Mouse (Mus musculus) large intestine, adult 2 months (tissue): ENCODE data around the gene Ncapd2. TPM values are rescaled to one million over a fixed set of nuclear protein-coding genes. Genes with fewer than 3 reads are reported as not detected.

Experiments used
- DNase-seq: peaks from one replicate; pipeline ENCODE4 v3.0.0-alpha.2; 2012; ENCODE audit warnings: low read depth, low spot score
- WGBS: fragments of 180-500 bp; shearing (Covaris S2); methylation state at CpG from one replicate; pipeline ENCODE4 v1.1.7; 2018; 5-methylcytosine and 5-hydroxymethylcytosine counted together
- polyA plus RNA-seq: library from polyadenylated mRNA; depleted of rRNA; stranded (reverse); fragments of >200 nt; gene quantifications from 2 replicates; pipeline ENCODE4 v1.2.3, GENCODE M21; 2012; rRNA removed

Gene Ncapd2
- polyA plus RNA-seq, 1 experiment: 101 TPM

- no peak for DNase-seq
- 87% methylated on average over 8 of the region's 8 CpGs for WGBS
These were observed 72.1 kb downstream of the Ncapd2 start for GRCm38 (mm10) chr6:125119387-125119786.

Other genes with a start within 250 kb of the Ncapd2 start
- gene Cops7a, start 226.2 kb downstream of the Ncapd2 start, polyA plus RNA-seq: 149 and 151 TPM in 2 replicates
- gene Pianp, start 195.0 kb downstream of the Ncapd2 start, polyA plus RNA-seq: 2.3 and 3.3 TPM in 2 replicates
- gene Zfp384, start 182.6 kb downstream of the Ncapd2 start, polyA plus RNA-seq: 39.5 and 59.5 TPM in 2 replicates
- 42.5 and 43.1 TPM in 2 replicates for gene Ing4, start 151.9 kb downstream of the Ncapd2 start, polyA plus RNA-seq
- 12.5 and 14.6 TPM in 2 replicates for gene Acrbp, start 142.0 kb downstream of the Ncapd2 start, polyA plus RNA-seq
- gene Lpar5, start 123.8 kb downstream of the Ncapd2 start, polyA plus RNA-seq: 55.4 and 127 TPM in 2 replicates
- 22.4 and 35.5 TPM in 2 replicates for gene Chd4, start 95.7 kb downstream of the Ncapd2 start, polyA plus RNA-seq
- gene Nop2, start 59.8 kb downstream of the Ncapd2 start, polyA plus RNA-seq: 17.7 and 18.4 TPM in 2 replicates
- 6.3 and 9.4 TPM in 2 replicates for gene Iffo1, start 46.5 kb downstream of the Ncapd2 start, polyA plus RNA-seq
- 3,259 and 4,191 TPM in 2 replicates for gene Gapdh, start 25.2 kb downstream of the Ncapd2 start, polyA plus RNA-seq
- gene Mrpl51, start 100 bp upstream of the Ncapd2 start, polyA plus RNA-seq: 83.2 and 95.7 TPM in 2 replicates
- 13.6 and 15.0 TPM in 2 replicates for gene Vamp1, start 23.9 kb upstream of the Ncapd2 start, polyA plus RNA-seq
- 58.9 and 64.5 TPM in 2 replicates for gene Tapbpl, start 40.2 kb upstream of the Ncapd2 start, polyA plus RNA-seq
- gene Cd27, start 45.3 kb upstream of the Ncapd2 start, polyA plus RNA-seq: 4.5 and 5.3 TPM in 2 replicates
- 0.05 and 0.14 TPM in 2 replicates for gene Tuba3a, start 94.3 kb upstream of the Ncapd2 start, polyA plus RNA-seq
- gene Ltbr, start 122.2 kb upstream of the Ncapd2 start, polyA plus RNA-seq: 123 and 136 TPM in 2 replicates
- 7.9 and 11.0 TPM in 2 replicates for gene Scnn1a, start 129.0 kb upstream of the Ncapd2 start, polyA plus RNA-seq
- gene Tnfrsf1a, start 157.7 kb upstream of the Ncapd2 start, polyA plus RNA-seq: 123 and 182 TPM in 2 replicates
- 24.1 and 35.0 TPM in 2 replicates for gene Plekhg6, start 189.1 kb upstream of the Ncapd2 start, polyA plus RNA-seq